ENCODE assay signal across 8 mouse cellular contexts in the genomic region with DNA sequence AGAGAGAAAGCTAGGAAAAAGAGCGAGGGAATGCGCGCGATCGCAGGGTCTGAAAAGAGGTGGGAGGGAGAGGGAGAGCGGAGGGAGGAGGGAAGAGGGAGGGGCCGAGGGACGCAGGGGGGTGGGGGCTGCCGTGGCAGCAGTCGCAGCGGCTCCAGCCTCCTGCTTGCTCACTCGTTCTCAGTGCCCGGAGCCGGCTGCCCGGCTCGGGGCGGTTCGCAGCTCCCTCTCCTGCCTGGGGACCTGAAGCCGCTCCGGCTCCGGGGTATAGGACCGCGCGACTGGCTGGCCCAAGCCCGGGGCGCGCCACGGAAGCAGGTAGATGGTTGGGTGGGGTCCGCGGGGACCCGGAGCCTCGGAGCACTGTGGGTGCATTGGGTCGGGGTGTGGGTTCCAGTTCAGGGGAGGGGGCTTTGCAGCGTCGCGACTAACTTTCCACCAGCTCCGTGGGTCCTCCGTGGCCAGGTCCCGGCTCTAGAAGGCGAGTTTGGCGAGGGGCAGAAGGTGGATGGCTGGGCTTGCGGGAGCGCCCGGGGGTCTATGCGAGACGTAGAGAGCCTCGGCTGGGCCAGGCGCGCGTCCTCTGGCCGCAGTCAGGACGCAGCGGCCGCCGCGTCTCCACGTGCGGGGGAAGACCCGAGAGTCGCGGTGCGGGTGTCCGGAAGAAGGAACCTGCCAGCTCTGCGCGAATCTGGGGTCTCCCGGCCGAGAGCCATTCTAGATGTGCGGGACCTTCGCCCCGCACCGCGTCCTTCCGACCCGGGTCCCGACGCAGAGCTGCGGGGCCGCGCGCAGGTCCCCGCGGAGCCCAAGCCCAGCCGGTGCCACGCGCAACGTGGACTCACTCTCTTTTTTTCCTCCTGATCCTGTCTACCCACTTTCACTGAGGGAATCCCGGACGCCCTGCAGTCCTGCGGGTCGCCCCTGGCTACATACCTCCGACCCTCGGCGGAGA. TPM values are rescaled to one million over a fixed set of nuclear protein-coding genes. Genes with fewer than 3 reads are reported as not detected.
A peak's percentile ranks its signal among the peaks of the same experiment; 100 is the strongest.
DNase-seq lines count a peak whose midpoint lies in the region; ATAC-seq and TF ChIP-seq lines count a peak whose summit lies in the region.

A gene (plus strand): TSS at position 116 of the 955 bp plus-strand sequence.

- H3K9me3 ChIP-seq in heart, embryonic 11.5 days (replicated peaks; ENCODE audit: control insufficient read depth, low read length), result no peaks in the 10 kb centered on the region
- H3K9me3 ChIP-seq in forebrain, embryonic 14.5 days (replicated peaks; ENCODE audit: control insufficient read depth, low read length), result no peaks in the 10 kb centered on the region
- no peaks in the 10 kb centered on the region for H3K9me3 ChIP-seq in kidney, postnatal 0 days (replicated peaks; ENCODE audit: low read length)
- H3K9me3 ChIP-seq in liver, embryonic 14.5 days (ENCODE audit: control insufficient read depth, low read length), result no peaks in the 10 kb centered on the region

- H3K27me3 ChIP-seq in heart, embryonic 11.5 days (ENCODE audit: control insufficient read depth, insufficient read depth, low read length), result peaks cover 71% of the 10 kb centered on the region
- H3K27me3 ChIP-seq in forebrain, embryonic 14.5 days (replicated peaks; ENCODE audit: control insufficient read depth, insufficient read depth, low read length), result peaks cover 43% of the 10 kb centered on the region
- H3K27me3 ChIP-seq in kidney, postnatal 0 days (ENCODE audit: insufficient read depth, low read length), result peaks cover 34% of the 10 kb centered on the region
- H3K27me3 ChIP-seq in liver, embryonic 14.5 days (ENCODE audit: control insufficient read depth, insufficient read depth, low read length), result peaks cover 48% of the 10 kb centered on the region

- TF ChIP-seq EP300 in liver, embryonic 14.5 days (IDR thresholded peaks at IDR 0.05; ENCODE audit: low read depth), result no peak

- intact Hi-C loops in heart, postnatal 25 days (cut with DNase I), result loop anchor here (2.0 kb wide), 1 partner anchor 251 kb away; no protein-coding TSS in a partner anchor

- WGBS in heart, embryonic 11.5 days (ENCODE audit: insufficient replicate concordance), result under 1% methylated on average over 91 of the region's 93 CpGs
- WGBS in forebrain, embryonic 14.5 days, result under 1% methylated on average over 92 of the region's 93 CpGs
- WGBS in kidney, postnatal 0 days, result under 1% methylated on average over 80 of the region's 93 CpGs
- under 1% methylated on average over 92 of the region's 93 CpGs for WGBS in liver, embryonic 14.5 days (ENCODE audit: insufficient replicate concordance)

- H3K27ac ChIP-seq in heart, embryonic 11.5 days (ENCODE audit: low read depth, low read length), result no peak within 1 kb of the TSS
- H3K27ac ChIP-seq in forebrain, embryonic 14.5 days (ENCODE audit: low read depth, low read length), result no peak within 1 kb of the TSS
- H3K27ac ChIP-seq in kidney, postnatal 0 days, result no peak within 1 kb of the TSS
- H3K27ac ChIP-seq in liver, embryonic 14.5 days, result no peak within 1 kb of the TSS

- peak within 1 kb of the TSS; percentile 41 for H3K4me3 ChIP-seq in heart, embryonic 11.5 days (ENCODE audit: low read depth, low read length)
- H3K4me3 ChIP-seq in forebrain, embryonic 14.5 days (ENCODE audit: low read depth, low read length), result peak within 1 kb of the TSS; percentile 58
- H3K4me3 ChIP-seq in kidney, postnatal 0 days (replicated peaks; ENCODE audit: low read depth, low read length), result peak within 1 kb of the TSS; percentile 53
- peak within 1 kb of the TSS; percentile 8 to 27; a peak in 2 of 4 replicates for H3K4me3 ChIP-seq in liver, embryonic 14.5 days (ENCODE audit: insufficient read depth in 1 of 2, low read depth in 2 of 2, low read length in 2 of 2)

- DNase-seq in heart, postnatal 25 days (ENCODE audit: low spot score), result no peak
- DNase-seq in forebrain, embryonic 14.5 days (ENCODE audit: low spot score), result peak; percentile 84
- DNase-seq in kidney, postnatal 0 days (ENCODE audit: low spot score), result peak; percentile 57
- no peak for DNase-seq in liver, embryonic 14.5 days (ENCODE audit: low read depth in 3 of 3, low spot score in 3 of 3)
- DNase-seq in retina, postnatal 1 day, result peak; percentile 75

- H3K4me2 ChIP-seq in heart, embryonic 11.5 days, result peak within 1 kb of the TSS; percentile 87
- peak within 1 kb of the TSS; percentile 99 for H3K4me2 ChIP-seq in forebrain, embryonic 14.5 days (ENCODE audit: low read length)
- H3K4me2 ChIP-seq in kidney, postnatal 0 days (ENCODE audit: low read length), result peak within 1 kb of the TSS; percentile 98
- H3K4me2 ChIP-seq in liver, embryonic 14.5 days (ENCODE audit: low read depth), result peak within 1 kb of the TSS; percentile 47

- TF ChIP-seq CTCF in kidney, postnatal 0 days (IDR thresholded peaks at IDR 0.05; ENCODE audit: low read depth), result no peak
- no peak for TF ChIP-seq CTCF in liver, embryonic 14.5 days (IDR thresholded peaks at IDR 0.05; ENCODE audit: low read depth)

- H3K9ac ChIP-seq in heart, embryonic 11.5 days (ENCODE audit: low read depth, low read length), result no peak within 1 kb of the TSS
- H3K9ac ChIP-seq in forebrain, embryonic 14.5 days (ENCODE audit: low read length), result peak within 1 kb of the TSS; percentile 69
- peak within 1 kb of the TSS; percentile 24 for H3K9ac ChIP-seq in kidney, postnatal 0 days (ENCODE audit: low read depth, low read length)
- no peak within 1 kb of the TSS for H3K9ac ChIP-seq in liver, embryonic 14.5 days (replicated peaks)

- peak; percentile 75; the same call in 1 of the 2 replicates for ATAC-seq in heart, embryonic 11.5 days (replicated peaks; ENCODE audit: insufficient number of reproducible peaks, low FRiP score, low TSS enrichment)
- peak; percentile 47; the same call in 1 of the 2 replicates for ATAC-seq in cerebellum, adult (ENCODE audit: insufficient number of reproducible peaks, low FRiP score, low TSS enrichment)
- ATAC-seq in forebrain, embryonic 14.5 days, result peak; percentile 82
- peak; percentile 43; the same call in 1 of the 2 replicates for ATAC-seq in kidney, postnatal 0 days (replicated peaks; ENCODE audit: low FRiP score, low read depth)
- no peak for ATAC-seq in liver, embryonic 14.5 days (ENCODE audit: insufficient read depth)
- no peak for ATAC-seq in granulocyte monocyte progenitor cell, adult 5-6 weeks (replicated peaks; ENCODE audit: poor library complexity, severe bottlenecking)

- peaks cover 11% of the 10 kb centered on the region for H3K4me1 ChIP-seq in heart, embryonic 11.5 days (ENCODE audit: control insufficient read depth, insufficient read depth, low read length)
- H3K4me1 ChIP-seq in forebrain, embryonic 14.5 days (ENCODE audit: control insufficient read depth, insufficient read depth, low read length), result peaks cover 11% of the 10 kb centered on the region; the same call in 1 of the 2 replicates
- peaks cover 8% of the 10 kb centered on the region; the same call in 1 of the 2 replicates for H3K4me1 ChIP-seq in kidney, postnatal 0 days (replicated peaks; ENCODE audit: insufficient read depth, low read length)
- no peaks in the 10 kb centered on the region for H3K4me1 ChIP-seq in liver, embryonic 14.5 days (replicated peaks; ENCODE audit: control insufficient read depth in 2 of 2, insufficient read depth in 2 of 2, low read length in 1 of 2)

- H3K36me3 ChIP-seq in heart, embryonic 11.5 days (ENCODE audit: control insufficient read depth, insufficient read depth, low read length), result no peaks in the 10 kb centered on the region
- no peaks in the 10 kb centered on the region for H3K36me3 ChIP-seq in forebrain, embryonic 14.5 days (ENCODE audit: control insufficient read depth, insufficient read depth, low read length)
- no peaks in the 10 kb centered on the region for H3K36me3 ChIP-seq in kidney, postnatal 0 days (ENCODE audit: insufficient read depth, low read length)
- H3K36me3 ChIP-seq in liver, embryonic 14.5 days (replicated peaks; ENCODE audit: control insufficient read depth, insufficient read depth, low read depth), result no peaks in the 10 kb centered on the region

RNA-seq across cellular contexts. Expression of the gene that starts here (rescaled TPM):
- polyA plus RNA-seq in heart, embryonic 11.5 days (2014; fragmentation: Nextera tagmentation; extraction: Ambion mirVana), result 0.58 and 0.70 TPM in 2 replicates
- 1 to 10 TPM in 1 of 2 experiments, under 1 TPM in 1; 0.96 to 2.0 TPM for total RNA-seq in heart, postnatal 25 days (2021)
- 7.0 and 9.2 TPM in 2 replicates for polyA plus RNA-seq in forebrain, embryonic 14.5 days (2014; fragmentation: Nextera tagmentation; extraction: Ambion mirVana)
- 2.5 and 2.6 TPM in 2 replicates for polyA plus RNA-seq in kidney, postnatal 0 days (2015; fragmentation: Nextera tagmentation; extraction: Ambion mirVana)
- 0.18 and 0.24 TPM in 2 replicates for polyA plus RNA-seq in liver, embryonic 14.5 days (2012; rRNA removed)
- 0.11 and 0.28 TPM in 2 replicates for polyA plus RNA-seq in liver, embryonic 14.5 days (2014; fragmentation: Nextera tagmentation; extraction: Ambion mirVana)
- not detected in 2 replicates for total RNA-seq in granulocyte monocyte progenitor cell, adult 5-6 weeks (2014; fragmentation: Nextera tagmentation)
- under 0.01 TPM in 1 of 2 replicates, not detected in the other for total RNA-seq in granulocyte monocyte progenitor cell, adult 5-6 weeks (2017)

Comparison
In these comparisons a context has a peak if more than half of its experiments do, and no peak if none do; other contexts are left out.
1. Peak in ATAC-seq, H3K4me3 ChIP-seq and H3K4me2 ChIP-seq in heart, embryonic 11.5 days; RNA of the gene not detected or under 1 TPM.
2. ATAC-seq: peak in cerebellum, adult (single experiment), forebrain, embryonic 14.5 days (single experiment) and kidney, postnatal 0 days (single experiment); none in liver, embryonic 14.5 days (single experiment) and granulocyte monocyte progenitor cell, adult 5-6 weeks (single experiment).
3. H3K4me2 ChIP-seq: peak in every context shown above with its lines; median percentile 99 in forebrain, embryonic 14.5 days; 98 in kidney, postnatal 0 days; 87 in heart, embryonic 11.5 days; 47 in liver, embryonic 14.5 days.
4. H3K9ac ChIP-seq: peak in forebrain, embryonic 14.5 days (single experiment) and kidney, postnatal 0 days (single experiment); none in heart, embryonic 11.5 days (single experiment) and liver, embryonic 14.5 days (single experiment).
5. DNase-seq: peak in forebrain, embryonic 14.5 days (single experiment), kidney, postnatal 0 days (single experiment) and retina, postnatal 1 day (single experiment); none in heart, postnatal 25 days (single experiment) and liver, embryonic 14.5 days (0 of 3).
6. Peak in every context shown above with its lines, with median percentiles within 50 percentile points of each other: H3K4me3 ChIP-seq.